Mouse (Mus musculus) spleen, postnatal 14 days (tissue): Measurements from ENCODE around the gene Olfr1290.

ENCODE experiments used
- DNase-seq, 2 experiments: peaks; one replicate each; pipeline ENCODE4 v3.0.0; 2021 to 2022; ENCODE audit warnings: low spot score in 2 of 2

Gene Olfr1290

DNA sequence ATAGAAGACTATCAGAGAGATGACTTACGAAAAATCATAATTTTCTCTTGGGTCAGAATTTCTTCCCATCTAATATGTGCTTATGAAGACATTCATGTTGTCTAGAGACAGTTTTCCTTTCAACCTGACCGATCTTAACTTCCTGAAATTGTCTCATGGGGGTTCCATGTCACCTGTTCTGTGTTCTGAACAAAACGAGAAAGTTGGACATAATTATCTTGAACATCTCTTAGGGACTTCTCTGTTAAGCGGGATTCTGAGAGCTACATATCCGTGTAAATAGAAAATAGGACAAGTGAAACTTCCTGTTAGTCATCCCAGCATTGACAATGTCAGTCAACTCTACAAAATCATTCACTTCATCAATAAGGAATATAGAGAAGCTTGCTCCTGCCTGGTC is at the start of gene Olfr1290:
Olfr1290 (minus strand) TSS at position 101 of the 400 bp plus-strand sequence.
- no peak for DNase-seq

DNA sequence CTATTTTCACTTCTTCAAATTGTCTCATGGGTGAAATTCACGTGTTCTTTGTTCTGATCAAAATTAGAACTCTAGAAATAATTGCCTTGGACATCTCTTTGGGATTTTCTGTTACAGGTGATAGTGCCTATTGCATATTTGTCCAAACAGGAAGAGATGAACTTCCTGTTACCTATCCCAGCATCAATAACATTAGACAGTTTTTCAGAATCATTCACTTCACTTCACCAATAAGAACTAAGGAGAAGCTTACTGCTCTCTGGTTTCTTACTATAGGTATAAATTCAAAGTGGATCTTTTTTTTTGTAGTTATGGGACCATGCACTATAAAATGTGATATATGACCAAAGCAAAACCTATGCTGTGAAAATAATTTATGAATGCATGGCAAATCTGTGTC is 46.6 kb upstream of the Olfr1290 start, which contains the start of gene Olfr1294:
Olfr1294 (minus strand) TSS at position 101 of the 400 bp plus-strand sequence.
- DNase-seq, result no peak

DNA sequence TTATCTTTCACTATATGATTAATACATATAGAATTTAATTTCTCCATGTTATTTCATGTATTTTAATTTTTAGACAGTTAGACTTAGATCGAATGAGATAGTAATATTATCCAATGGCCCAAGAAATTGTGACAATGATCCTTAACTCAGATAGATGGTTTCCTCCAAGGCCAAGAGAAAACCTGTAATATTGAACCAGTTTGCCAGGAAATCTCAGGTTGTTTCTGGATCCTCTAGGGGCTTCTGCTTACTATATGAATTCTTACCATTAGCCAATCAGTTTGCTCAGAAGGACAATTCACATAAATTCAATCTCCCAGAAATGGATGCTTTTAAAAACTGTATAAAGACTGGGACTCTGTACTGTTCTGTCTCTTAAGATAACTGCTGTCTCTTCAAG is 31.3 kb upstream of the Olfr1290 start, which contains the start of gene Olfr1293-ps:
Olfr1293-ps (plus strand) TSS at position 301 of the 400 bp plus-strand sequence.
- no peak for DNase-seq

DNA sequence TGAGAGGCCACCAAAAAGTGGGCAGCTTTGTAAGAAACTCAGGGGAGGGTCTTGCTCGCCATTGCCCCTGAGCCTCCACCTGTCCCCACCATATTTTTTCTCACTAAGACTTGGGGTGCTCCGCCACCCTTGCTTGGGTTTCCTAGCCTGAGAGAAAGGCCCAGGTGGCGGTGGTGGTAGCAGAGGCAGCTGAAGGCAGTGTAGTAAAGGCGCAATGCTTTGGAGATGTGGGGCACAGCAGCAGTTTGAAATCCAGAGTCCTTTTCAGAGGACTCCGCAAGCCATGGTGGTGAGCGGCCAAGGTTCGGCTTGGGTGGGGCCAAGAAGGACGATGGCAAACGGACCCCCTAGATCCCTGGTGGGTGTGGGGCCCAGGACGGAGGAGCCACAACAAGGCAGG is 23.8 kb upstream of the Olfr1290 start:
- no peak for DNase-seq

DNA sequence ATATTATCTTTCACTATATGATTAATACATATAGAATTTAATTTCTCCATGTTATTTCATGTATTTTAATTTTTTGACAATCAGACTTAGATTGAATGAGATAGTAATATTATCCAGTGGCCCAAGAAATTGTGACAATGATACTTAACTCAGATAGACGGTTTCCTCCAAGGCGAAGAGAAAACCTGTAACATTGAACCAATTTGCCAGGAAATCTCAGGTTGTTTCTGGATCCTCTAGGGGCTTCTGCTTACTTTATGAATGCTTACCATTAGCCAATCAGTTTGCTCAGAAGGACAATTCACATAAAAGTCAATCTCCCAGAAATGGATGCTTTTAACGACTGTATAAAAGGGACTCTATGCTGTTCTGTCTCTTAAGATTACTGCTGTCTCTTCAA is 3.3 kb upstream of the Olfr1290 start, which contains the start of gene Olfr1291-ps1:
Olfr1291-ps1 (plus strand) TSS at position 301 of the 400 bp plus-strand sequence.
- DNase-seq, result no peak

DNA sequence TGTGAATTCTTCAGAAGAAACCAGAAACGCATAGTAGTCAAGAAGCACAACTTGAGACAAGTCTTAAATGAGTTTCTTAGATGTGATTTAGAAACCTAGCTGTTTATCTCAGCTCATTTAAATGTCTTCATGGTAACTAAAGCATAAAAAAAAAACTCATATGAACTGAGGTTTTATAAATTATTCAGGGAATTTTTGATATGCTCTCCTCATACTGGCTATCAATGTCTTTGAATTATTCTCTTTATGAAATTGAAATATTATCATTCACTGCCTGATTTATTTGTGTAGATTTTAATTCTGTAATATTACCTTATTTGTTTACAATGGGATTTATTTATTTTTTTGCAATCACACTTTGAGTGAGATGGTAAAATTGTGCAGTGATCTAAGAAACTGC is 13.1 kb downstream of the Olfr1290 start, which contains the start of gene Olfr1289:
Olfr1289 (plus strand) TSS at position 301 of the 400 bp plus-strand sequence.
- no peak for DNase-seq

DNA sequence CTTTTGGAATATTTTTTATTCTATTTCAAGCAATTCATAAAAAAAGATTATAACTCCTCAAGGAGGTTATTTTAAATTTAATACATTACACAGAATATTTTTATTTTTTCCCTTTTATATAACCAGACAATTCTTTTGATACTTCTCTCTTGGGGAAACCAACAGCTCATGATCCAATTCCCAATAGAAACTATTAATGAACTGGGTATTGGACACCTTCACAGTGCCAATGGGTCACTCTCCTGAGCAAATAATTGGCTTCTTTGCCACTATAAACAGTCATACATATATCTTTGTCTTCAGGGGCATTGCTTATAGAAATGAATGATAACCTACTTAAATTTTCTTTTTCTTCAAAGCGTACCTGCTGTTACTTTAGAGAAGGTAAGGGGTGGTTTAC is 19.8 kb downstream of the Olfr1290 start, which contains the start of gene Olfr1288:
Olfr1288 (plus strand) TSS at position 301 of the 400 bp plus-strand sequence.
- DNase-seq, result no peak

DNA sequence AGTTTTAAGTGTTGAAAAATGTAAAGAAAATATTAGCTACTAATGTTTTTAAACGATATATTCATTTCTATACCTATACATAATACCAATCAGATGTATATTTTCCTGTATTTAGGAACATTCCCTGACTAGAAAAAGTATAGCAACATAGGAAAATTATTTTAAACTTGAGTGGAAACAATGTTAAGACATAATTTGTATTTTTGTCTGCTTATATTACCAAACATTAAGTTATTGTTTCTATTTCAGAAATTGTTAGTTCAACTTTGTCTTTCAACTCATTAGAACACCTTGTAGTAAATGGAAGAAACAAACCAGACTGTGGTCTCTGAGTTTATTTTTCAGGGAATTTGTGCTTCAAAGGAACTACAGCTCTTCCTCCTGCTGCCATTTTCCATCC is 44.8 kb downstream of the Olfr1290 start, which contains the start of gene Olfr1287:
Olfr1287 (plus strand) TSS at position 301 of the 400 bp plus-strand sequence.
- DNase-seq, result no peak
